Mouse (Mus musculus) erythroid progenitor cell, adult 5-6 weeks (primary cell): ENCODE measurements around the gene Pten. TPM values are rescaled to one million over a fixed set of nuclear protein-coding genes. Genes with fewer than 3 reads are reported as not detected.
"Not testable (repeated sequence)": the region's sequence is repeated elsewhere in the genome, so short reads cannot be mapped to it uniquely, and the experiment has no call there.

Experiments used
- ATAC-seq: replicated peaks from 2 replicates; pipeline ENCODE4 v1.8.0; 2016; ENCODE audit warnings: moderate number of reproducible peaks, mild to moderate bottlenecking, moderate TSS enrichment, inconsistent platforms; ENCODE audit not compliant: poor library complexity, low FRiP score, severe bottlenecking
- total RNA-seq, 2 experiments: library from RNA; stranded (forward) in 1 of 2; stranded (reverse) in 1 of 2; fragments of 150-400 nt in 1 of 2; fragments of 186-747, 209-891 nt in 1 of 2; gene quantifications; 2 replicates each; pipeline versions ENCODE4 v1.2.3 to v1.2.4; 2015 to 2017; ENCODE audit warnings: low replicate concordance in 2 of 2

The Pten gene
- total RNA-seq, 2 experiments from 2014 or later, result 19.2 to 34.0 TPM

DNA sequence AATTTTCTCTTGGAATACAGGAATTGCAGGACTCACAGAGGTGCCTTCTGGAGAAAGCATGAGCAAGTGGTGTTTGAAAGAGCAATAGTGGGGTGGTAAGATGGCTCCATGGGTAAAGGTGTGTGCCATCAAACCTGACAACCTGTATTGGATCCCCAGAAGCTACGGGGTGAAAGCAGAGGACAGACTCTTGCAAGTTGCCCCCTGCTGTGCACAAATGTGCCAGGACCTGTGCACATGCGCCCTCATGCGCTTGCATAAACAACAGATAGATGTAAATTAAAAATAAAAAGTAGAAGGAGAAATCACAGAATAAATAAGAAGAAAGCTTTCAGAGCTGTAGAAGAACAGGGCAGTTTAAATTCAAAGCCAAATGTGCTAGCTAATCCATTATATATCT, 3.9 kb upstream of the Pten start:
- ATAC-seq, result no peak

DNA sequence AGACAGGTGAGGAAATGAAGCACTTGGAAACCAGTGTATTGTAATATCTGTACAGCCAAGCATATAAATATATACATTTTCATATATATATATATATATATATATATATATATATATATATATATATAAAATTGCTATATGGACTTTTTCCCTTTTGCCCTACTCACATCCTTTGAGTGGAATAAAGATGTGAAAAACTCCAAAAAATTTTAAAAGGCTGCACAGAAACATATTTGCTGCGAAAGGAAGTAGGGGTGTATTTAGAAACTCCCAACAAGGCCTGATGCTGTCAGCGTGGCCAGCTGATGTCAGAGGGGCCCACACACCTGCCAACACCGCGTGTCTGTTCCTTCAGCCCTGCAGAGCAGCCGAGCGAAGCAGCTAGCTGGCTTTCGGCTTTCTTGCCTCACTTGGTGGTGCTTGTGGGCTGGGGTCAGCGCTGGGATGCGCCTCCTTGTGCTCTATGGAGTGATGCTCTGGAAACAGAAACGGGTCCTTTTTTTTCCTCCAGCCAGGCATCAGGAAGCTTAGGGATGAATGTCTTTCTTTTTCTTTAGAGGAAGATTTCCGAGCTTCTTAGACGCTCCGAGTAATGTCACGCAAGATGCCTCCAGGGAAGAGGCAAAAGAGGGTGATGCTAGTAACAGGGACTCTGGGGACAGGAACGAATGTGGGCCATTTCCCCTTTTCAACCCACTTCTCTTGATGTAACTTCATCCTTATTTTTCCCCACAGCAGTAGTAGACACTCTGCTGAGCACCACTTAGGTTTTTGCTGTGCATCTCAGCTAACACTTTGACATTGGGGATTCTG, 2.9 kb upstream of the Pten start:
- ATAC-seq, result no peak

DNA sequence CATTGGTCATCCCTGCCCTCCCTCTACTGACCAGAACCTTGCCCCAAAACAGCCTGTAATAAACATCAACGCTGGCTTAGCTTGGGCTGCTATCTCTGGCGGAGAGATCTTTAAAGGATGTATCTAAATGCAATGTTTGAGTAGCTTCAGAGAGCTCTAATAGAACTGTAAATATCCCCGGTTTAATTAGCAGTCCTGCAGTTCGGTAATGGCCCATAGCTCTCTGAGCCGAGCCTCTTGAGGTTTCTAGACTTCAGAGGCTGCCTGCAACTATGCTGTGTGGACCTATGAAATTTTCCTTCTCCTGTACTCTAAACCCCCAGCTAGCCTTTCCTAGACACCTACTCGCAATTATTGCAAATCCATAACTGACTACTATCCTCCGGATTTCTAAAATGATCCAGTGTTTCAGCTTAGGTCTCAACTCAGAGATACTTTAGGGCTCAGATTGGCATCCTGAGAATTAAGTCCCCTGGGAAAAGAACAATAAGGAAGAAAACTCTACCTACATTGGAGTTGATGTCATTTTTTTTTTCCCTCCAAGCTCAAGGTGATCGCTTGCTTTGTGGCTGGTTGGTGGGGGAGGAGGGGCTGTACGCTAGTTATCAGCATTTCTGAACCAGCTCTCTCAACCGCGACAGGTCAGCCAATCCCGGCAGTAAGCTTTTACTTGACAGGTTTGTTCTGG, 2.0 kb upstream of the Pten start:
- ATAC-seq, result no peak

DNA sequence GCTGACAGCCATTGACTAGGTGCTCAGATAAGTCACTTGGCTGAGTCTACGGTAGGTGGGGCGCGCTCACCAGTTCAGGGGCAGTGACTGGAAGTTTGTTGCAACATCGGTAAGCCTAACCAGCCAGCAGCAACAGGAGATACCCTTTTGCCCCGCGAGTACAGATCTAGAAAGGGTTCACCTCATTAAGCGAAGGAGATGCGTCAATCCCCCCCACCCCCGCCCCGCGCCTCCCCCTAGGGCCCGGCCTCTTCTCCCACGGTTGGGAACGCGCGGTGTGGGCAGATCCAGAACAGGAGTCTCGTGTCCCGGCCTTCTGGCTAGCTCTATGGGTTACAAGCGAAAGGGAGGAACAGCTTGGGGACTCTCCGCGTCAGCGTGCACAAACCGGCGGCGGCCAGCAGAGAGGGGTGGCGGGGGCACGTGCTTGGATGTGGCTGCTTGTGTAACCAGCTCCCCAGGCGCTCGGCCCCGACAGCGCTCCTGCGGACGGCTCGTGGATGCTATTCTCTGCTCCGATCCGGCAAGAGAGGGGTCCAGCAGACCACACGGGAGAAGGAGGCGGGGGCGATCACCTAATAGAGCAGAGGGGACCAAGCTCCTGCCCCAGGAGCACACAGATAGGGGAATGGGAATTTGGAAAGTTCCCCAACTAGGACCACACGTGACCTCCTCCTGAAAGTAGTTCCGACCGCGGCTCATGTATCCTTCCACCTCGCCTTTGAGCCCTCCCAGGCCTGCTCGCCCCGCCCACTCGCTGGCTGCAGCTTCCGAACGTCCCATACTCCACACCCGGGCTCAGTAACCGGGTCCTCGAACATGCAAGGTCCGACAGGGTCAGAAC, 1.3 kb upstream of the Pten start:
- ATAC-seq, result peak; percentile 84

DNA sequence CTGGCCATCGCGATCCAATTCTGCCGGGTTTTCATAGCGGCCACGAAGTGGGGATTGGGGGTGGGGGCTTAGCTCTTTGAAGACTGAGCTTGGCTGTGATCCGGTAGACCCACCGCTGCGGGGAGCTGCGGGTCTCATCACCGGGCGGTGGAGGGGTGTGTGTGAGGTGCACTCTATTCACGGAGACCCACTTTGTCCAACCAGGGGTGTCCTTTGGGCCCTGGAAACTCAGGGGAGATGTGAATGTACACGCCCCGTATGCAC, 729 bp upstream of the Pten start:
- no peak for ATAC-seq

DNA sequence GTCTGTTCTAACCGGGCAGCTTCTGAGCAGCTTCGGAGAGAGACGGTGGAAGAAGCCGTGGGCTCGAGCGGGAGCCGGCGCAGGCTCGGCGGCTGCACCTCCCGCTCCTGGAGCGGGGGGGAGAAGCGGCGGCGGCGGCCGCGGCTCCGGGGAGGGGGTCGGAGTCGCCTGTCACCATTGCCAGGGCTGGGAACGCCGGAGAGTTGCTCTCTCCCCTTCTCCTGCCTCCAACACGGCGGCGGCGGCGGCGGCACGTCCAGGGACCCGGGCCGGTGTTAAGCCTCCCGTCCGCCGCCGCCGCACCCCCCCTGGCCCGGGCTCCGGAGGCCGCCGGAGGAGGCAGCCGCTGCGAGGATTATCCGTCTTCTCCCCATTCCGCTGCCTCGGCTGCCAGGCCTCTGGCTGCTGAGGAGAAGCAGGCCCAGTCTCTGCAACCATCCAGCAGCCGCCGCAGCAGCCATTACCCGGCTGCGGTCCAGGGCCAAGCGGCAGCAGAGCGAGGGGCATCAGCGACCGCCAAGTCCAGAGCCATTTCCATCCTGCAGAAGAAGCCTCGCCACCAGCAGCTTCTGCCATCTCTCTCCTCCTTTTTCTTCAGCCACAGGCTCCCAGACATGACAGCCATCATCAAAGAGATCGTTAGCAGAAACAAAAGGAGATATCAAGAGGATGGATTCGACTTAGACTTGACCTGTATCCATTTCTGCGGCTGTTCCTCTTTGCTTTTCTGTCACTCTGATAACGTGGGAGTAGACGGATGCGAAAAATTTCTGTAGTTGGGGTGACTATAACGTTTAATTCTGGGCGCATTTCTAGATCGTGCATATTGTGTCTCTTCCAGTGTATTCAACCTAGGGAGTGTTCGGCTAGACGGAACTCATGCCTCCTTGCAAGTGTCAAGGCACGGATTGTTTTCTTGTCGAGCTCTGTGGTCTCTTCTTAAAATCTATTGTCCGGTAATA, 815 bp downstream of the Pten start:
- no peak for ATAC-seq

DNA sequence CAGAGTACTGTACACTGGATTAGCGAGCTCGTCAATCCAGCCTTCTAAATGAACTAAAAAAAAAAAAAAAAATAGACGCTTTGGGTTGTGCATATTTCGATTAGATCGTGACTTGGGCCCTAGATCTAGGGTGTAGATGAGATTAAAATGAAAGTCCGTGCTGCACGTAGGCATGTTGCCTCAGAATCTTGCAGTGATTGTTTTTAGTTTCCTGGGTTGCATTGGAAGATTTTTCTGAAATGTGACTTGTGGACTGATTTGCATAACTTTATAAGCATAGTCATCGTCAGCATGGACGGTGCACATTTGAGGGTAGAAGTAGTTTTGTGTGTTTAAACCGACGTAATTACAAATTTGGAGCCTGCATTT, 1.5 kb downstream of the Pten start:
- no peak for ATAC-seq

DNA sequence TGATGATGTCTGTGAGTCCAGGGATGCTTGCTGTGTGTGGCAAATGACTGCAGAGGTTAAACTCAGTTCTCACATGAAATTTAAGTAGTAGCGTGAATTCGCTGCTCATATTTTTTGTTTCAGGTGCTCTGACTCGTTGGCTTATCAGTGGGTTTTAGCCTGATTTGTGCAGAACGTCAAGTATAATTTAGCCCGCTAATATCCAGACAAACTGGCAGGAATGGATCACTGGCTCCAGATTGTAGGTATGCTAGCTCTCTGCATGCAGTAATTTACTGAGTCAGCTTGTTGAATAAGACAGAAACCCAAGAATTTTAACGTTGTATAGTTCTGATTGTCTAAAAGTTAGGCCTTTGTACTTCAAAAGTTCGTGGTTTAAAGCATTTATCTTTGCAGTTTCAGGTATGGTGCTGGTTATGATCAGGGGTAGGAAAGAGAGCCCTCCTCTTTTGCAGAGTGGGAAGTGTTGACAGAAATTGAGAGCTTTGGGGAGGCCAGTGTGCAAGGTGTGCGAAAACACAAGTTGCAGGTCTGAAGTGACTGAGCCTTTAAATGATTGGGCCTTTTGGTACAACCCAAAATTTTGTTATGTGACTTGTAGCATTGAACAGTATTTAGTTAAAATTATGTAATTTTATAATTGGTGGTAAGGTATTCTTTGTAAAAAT, 2.2 kb downstream of the Pten start:
- ATAC-seq, result no peak

DNA sequence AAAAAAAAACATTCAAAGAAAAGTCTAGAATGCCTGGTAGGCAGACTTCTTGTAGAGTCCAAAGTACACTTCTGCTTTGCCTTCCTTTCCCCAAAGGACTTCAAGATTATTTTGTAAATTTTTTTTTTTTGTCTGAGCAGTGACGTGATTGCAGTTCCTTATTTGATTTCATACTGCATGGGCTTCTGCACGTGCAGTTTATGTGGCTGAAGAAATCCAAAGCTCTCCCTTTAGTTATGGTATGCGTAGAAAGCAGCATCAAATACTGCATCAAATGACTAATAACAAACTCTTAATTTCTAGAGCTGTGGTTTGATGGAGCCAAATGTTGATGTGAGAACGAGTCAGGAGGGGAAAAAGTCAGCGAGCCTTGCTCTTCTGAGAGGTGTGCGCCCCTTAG, 3.2 kb downstream of the Pten start:
- no peak for ATAC-seq

DNA sequence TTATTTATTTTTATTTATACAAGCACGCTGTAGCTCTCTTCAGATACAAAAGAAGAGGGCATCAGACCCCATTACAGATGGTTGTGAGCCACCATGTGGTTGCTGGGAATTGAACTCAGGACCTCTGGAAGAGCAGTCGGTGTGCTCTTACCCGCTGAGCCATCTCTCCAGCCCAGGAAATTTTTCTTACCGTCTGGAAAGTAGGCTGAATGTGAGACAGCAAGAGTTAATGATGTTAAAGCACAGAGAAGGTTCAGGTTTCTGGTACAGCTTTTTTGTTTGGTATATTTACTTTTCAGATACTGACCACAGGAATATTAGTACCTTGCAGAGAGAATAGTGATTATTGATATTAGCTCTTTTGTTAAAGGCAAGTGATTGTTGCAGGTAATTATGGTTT, 3.9 kb downstream of the Pten start:
- ATAC-seq, result no peak

DNA sequence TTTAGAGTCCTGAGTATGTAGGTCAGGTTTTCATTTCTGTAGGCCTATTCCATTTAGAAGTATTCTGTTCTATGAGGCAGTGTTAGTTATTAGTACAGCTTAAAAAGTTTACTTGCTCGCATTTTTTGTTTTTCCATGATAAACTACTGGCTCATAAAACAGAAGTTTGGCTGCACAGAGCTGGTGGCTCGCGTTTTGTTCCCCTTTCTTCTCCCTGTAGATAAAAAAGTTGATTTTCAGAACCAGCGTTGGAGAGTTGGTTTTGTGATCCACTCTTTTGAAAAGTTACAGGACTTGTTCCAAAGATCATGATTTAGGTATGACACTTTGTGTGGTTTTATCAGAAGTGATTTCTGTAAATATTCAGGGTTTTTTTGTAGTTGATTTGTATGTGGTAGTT, 5.2 kb downstream of the Pten start:
- no peak for ATAC-seq

DNA sequence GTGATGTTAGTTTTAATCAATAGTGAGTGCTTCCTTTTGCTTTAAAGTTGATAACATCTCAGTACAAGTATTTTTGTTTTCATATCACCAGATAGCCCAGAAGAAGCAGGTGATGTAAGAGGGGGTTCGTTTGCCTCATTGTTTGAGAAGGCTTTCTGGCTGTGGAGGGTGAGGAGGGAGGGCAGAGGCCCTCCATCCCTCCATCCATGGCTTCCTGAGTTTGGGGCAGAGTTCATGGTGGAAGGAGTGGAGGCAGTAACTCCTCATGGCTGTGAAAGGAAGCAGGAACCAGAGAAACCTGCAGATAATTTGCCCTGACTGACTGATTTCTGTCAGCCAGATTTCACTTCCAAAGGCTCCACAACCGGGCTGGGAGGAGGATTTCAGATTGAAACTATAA, 21.1 kb downstream of the Pten start:
- ATAC-seq, result no peak

DNA sequence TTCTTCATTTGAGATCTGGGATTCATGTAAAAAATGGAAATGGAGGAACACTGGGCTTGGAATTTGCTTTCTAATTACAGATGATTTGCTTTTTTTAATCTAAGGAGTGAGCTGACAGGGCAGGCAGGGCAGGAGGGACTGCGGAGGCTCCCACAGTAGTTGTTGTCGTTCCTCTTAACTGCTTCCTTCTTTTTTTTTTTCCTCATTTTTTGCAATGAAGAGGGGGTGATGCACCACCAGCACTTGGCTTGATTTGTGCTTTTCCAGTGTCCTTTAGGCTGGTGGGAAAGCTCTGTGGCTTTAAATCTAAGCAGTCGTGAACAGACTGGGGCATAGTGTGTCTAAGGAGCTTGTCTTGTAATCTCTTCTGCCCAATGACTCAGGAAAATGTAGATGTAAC, 21.8 kb downstream of the Pten start:
- no peak for ATAC-seq

DNA sequence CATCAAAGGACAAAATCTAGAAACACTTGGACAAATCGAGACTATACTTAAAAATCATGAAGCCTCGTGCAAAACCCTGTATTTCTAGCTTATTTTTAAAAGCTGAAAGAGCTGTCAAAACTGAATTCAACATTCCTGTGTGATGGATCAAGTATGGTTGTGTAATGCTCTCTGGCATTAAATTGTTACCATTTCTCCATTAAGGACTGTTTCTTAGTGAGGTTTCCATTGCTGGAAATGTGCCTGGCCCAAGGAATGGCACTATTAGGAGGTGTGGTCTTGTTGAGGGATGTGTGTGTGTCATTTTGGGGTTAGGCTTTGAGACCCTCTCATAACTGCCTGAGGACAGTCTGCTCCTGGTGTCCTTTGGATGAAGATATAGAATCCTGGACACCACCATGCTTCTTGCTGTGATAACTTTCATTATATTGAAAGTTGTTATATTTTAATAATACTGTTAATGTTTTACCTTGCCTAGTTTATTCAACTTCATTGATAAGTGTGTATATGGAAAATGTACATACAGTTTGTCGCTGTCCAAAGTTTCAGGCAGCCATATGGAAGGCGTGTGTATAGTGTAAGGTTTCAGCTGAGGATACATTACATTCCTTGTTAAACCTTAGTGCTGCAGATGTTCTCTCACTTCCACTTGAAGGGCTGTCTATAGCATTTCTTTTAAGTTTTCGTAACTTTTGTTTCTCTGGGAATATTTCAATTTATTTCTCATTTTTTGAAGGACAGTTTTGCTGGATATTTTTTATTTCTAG, 24.2 kb downstream of the Pten start:
- ATAC-seq, result no peak

DNA sequence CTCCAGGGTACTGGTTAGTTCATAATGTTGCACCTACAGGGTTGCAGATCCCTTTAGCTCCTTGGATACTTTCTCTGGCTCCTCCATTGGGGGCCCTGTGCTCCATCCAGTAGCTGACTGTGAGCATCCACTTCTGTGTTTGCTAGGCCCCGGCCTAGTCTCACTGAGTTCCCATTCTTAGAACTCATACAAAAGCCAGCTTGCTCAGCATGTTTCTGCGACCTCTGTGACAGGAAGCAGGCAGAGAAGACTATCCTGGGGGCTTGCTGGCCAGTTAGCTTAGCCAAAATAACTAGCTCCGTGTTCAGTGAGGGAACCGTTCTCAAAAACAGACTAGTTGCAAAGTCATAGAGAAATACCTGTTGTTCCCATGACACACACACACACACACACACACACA, 30.1 kb downstream of the Pten start:
- not testable (repeated sequence) for ATAC-seq

DNA sequence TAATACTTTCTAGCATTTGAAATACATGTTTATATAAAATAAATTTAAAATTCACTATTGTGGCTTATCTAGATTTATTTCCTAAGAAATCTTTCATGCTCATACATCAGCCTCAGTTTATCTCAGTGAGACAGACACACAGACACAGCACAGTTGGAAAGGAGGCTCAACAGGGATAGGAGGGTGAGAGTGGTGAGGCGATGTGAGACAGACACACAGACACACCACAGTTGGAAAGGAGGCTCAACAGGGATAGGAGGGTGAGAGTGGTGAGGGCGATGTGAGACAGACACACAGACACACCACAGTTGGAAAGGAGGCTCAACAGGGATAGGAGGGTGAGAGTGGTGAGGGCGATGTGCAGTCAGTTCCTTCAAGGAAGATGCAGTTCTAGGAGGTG, 30.7 kb downstream of the Pten start:
- not testable (repeated sequence) for ATAC-seq

DNA sequence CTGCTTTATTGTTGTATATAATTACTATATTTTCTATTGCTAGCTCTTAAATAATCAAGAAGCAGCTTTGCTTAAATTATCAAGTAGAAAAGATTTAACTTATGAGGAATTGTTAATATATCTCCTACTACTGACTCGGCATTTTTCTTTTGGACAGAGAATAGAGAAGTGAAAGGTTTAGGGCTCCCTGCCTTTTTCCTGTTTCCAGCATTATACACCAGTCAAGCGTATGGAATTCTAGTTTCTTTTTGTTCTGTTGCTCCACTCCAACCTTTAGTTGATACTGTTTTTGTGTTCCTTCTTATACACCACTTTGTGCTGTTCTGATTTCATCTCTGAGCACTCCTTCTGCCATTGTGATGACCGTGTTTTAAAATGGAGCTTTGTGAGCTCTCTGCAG, 32.2 kb downstream of the Pten start:
- ATAC-seq, result no peak

DNA sequence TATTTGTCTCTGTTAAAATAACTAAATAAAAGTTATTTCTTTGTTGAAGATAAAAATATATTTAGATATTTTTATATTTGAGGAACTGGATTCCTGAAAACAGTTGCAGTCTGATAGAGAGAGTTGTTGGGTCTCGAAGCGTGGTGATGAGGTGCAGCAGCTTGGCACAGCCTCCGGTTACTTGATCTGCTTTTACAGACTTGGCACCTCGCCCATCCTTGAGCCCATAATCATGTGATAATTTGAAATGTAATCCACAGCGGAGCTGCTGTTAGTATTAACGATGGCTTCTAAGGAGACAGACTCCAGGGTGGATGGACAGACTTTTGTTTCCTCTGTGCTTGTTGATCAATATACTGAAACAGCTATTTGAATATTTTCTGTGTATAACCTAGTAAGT, 35.3 kb downstream of the Pten start:
- no peak for ATAC-seq

DNA sequence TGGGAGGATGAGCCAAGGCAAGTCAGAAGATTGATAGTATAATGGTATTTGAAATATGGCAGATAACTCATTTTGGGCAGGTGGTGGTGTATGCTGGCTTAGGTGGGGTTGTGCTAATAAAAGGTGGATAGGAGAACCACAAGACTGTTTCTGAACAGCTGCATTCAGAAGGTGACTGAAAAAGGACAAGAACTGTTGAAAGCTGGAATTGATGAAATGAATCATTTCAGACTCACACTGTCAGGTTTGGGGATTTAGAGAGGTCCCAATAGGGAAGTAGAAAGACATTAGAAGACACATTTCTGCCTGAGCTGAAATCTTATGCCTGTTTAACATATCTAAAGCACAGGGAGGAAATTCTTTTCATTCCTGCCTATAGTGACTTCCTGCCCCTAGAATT, 36.6 kb downstream of the Pten start:
- no peak for ATAC-seq
